Mouse (Mus musculus) hematopoietic stem cell, adult 5-6 weeks (primary cell): ENCODE results near the gene Sftpd. TPM values are rescaled to one million over a fixed set of nuclear protein-coding genes. Genes with fewer than 3 reads are reported as not detected.

Experiments
- ATAC-seq, 2 experiments: fragments of 125-278 bp in 1 of 2; replicated peaks in 1 of 2; 2 replicates each; pipeline ENCODE4 v1.8.0; 2016 to 2017; ENCODE audit warnings: inconsistent platforms in 2 of 2, mild to moderate bottlenecking in 2 of 2, moderate number of reproducible peaks in 2 of 2, low read depth in 1 of 2, moderate TSS enrichment in 1 of 2; ENCODE audit not compliant: low FRiP score in 2 of 2, poor library complexity in 2 of 2, severe bottlenecking in 2 of 2, insufficient read depth in 1 of 2, low TSS enrichment in 1 of 2
- total RNA-seq: library from RNA; stranded (forward); fragments of 172-1452, 232-1000 nt; gene quantifications from 2 replicates; pipeline ENCODE4 v1.2.3, GENCODE M21; 2017

Gene Sftpd
- total RNA-seq, 1 experiment from 2014 or later: not detected

- ATAC-seq: no peak
These were observed 60.3 kb downstream of the Sftpd start for GRCm38 (mm10) chr14:41124683-41125082.

Other genes starting within 250 kb of the Sftpd start
- 57.2 and 76.9 TPM in 2 replicates for gene Tspan14, start 218.3 kb downstream of the Sftpd start, total RNA-seq
- gene Fam213a, start 171.4 kb downstream of the Sftpd start, total RNA-seq: 37.0 and 46.1 TPM in 2 replicates
- not detected in 2 replicates for gene Dydc2, start 115.9 kb downstream of the Sftpd start, total RNA-seq
- gene Dydc1, start 112.2 kb downstream of the Sftpd start, total RNA-seq: not detected in 2 replicates
- not detected in 2 replicates for gene Mat1a, start 80.1 kb downstream of the Sftpd start, total RNA-seq
- not detected in 2 replicates for gene Sftpa1, start 53.4 kb downstream of the Sftpd start, total RNA-seq
- gene Mbl1, start 33.7 kb downstream of the Sftpd start, total RNA-seq: not detected in 2 replicates
- gene Gm2832, start 93.7 kb upstream of the Sftpd start, total RNA-seq: not detected in 2 replicates
- gene Gm5798, start 163.5 kb upstream of the Sftpd start, total RNA-seq: not detected in 2 replicates
- not detected in 2 replicates for gene Gm7945, start 201.2 kb upstream of the Sftpd start, total RNA-seq
- not detected in 2 replicates for gene Gm6482, start 223.1 kb upstream of the Sftpd start, total RNA-seq